Mouse (Mus musculus) embryonic facial prominence, embryonic 14.5 days (tissue): Measurements from ENCODE around the gene Sspo. TPM values are rescaled to one million over a fixed set of nuclear protein-coding genes. Genes with fewer than 3 reads are reported as not detected.

Experiments
- ATAC-seq: fragments of 200-750 bp; cut with Nextera tagmentation; 2 replicates; pipeline ENCODE4 v1.8.0; 2017; ENCODE audit warnings: low read depth, moderate number of reproducible peaks, moderate TSS enrichment
- DNase-seq: peaks from one replicate; pipeline ENCODE4 v3.0.0-alpha.2; 2015; ENCODE audit warnings: low spot score
- H3K27ac ChIP-seq: fragments of 300-500 bp; sonication (generic); replicated peaks from 2 replicates; pipeline ENCODE4 v1.5.1; 2014; ENCODE audit warnings: low read depth, mild to moderate bottlenecking, low read length, moderate library complexity
- H3K27me3 ChIP-seq: fragments of 300-500 bp; sonication (generic); replicated peaks from 2 replicates; pipeline ENCODE4 v1.6.1; 2014; ENCODE audit warnings: low read length; ENCODE audit not compliant: control insufficient read depth, insufficient read depth
- H3K36me3 ChIP-seq: fragments of 300-500 bp; sonication (generic); 2 replicates; pipeline ENCODE4 v1.6.1; 2014; ENCODE audit warnings: low read length, mixed read lengths; ENCODE audit not compliant: control insufficient read depth, insufficient read depth
- H3K4me1 ChIP-seq: fragments of 300-500 bp; sonication (generic); 2 replicates; pipeline ENCODE4 v1.6.1; 2014; ENCODE audit warnings: antibody characterized with exemption, low read length; ENCODE audit not compliant: control insufficient read depth, insufficient read depth
- H3K4me2 ChIP-seq: fragments of 300-500 bp; sonication (generic); 2 replicates; pipeline ENCODE4 v1.6.1; 2014; ENCODE audit warnings: low read depth, mild to moderate bottlenecking, low read length, moderate library complexity, mixed read lengths
- H3K4me3 ChIP-seq: fragments of 300-500 bp; sonication (generic); 2 replicates; pipeline ENCODE4 v1.5.1; 2014; ENCODE audit warnings: low read depth, mild to moderate bottlenecking, low read length
- H3K9ac ChIP-seq: fragments of 300-500 bp; sonication (generic); 2 replicates; pipeline ENCODE4 v1.6.1; 2014; ENCODE audit warnings: low read depth, mild to moderate bottlenecking, low read length, moderate library complexity, mixed read lengths
- H3K9me3 ChIP-seq: fragments of 300-500 bp; sonication (generic); 2 replicates; pipeline ENCODE4 v1.6.1; 2016; ENCODE audit warnings: low read length; ENCODE audit not compliant: control insufficient read depth
- WGBS: fragments of 180-500 bp; shearing (Covaris S2); extraction: QIAGEN DNeasy Blood & Tissue Kit; methylation state at CpG from one replicate; pipeline ENCODE4 v1.1.7; 2014; 5-methylcytosine and 5-hydroxymethylcytosine counted together
- polyA plus RNA-seq: library from polyadenylated mRNA; unstranded; fragments of >200 nt; fragmentation: Nextera tagmentation; extraction: Ambion mirVana; gene quantifications from 2 replicates; pipeline ENCODE4 v1.2.1, GENCODE M21; 2014

Sspo gene
- polyA plus RNA-seq, result 0.29 and 1.1 TPM in 2 replicates

GRCm38 (mm10) chr6:48447929-48448328 is at the start of gene Sspo:
Gene Sspo (plus strand): TSS chr6:48448229.
- ATAC-seq, result no peak
- Histone ChIP-seq H3K4me2 (no peak within 1 kb of the TSS), H3K27me3 (no peaks in the 10 kb centered on the region), H3K9ac (no peak within 1 kb of the TSS), H3K27ac (no peak within 1 kb of the TSS), H3K9me3 (no peaks in the 10 kb centered on the region), H3K36me3 (no peaks in the 10 kb centered on the region), H3K4me3 (no peak within 1 kb of the TSS), H3K4me1 (peaks cover 13% of the 10 kb centered on the region)
- no peak for DNase-seq
- 82% methylated on average over 1 of the region's 1 CpGs for WGBS

GRCm38 (mm10) chr6:48399906-48400305 is 48.1 kb upstream of the Sspo start:
- H3K9me3 ChIP-seq, result no peaks in the 10 kb centered on the region
- H3K9ac ChIP-seq, result no peak overlapping the region
- H3K27me3 ChIP-seq, result no peaks in the 10 kb centered on the region
- ATAC-seq, result no peak
- H3K4me1 ChIP-seq, result peaks cover 9% of the 10 kb centered on the region; the same call in 1 of the 2 replicates
- no peak overlapping the region for H3K4me2 ChIP-seq
- H3K4me3 ChIP-seq, result no peak overlapping the region
- H3K27ac ChIP-seq, result no peak overlapping the region
- peaks cover 17% of the 10 kb centered on the region for H3K36me3 ChIP-seq
- 91% methylated on average over 5 of the region's 5 CpGs for WGBS
- DNase-seq, result no peak

DNA sequence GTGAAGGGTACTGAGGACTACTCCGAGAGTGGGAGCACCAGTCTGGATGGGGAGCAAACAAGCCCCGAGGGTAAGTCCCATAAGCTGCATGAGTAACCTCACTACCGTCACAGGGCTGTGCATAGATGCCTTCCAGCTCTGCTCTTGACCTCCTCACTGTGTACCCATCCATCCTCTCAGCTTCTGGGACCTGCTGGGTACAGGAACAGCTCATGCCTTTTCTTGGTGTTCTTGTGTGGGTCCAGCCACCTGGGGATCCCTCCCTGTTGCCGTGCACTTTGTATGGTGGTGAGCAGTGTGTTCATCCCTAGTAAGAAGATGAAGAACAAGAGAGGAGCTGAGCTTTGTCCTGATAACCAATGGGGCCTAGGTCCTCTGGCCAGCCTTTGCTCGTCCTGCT is 44.0 kb upstream of the Sspo start:
- 94% methylated on average over 5 of the region's 5 CpGs for WGBS
- ATAC-seq, result no peak
- DNase-seq, result no peak
- Histone ChIP-seq H3K4me3 (no peak overlapping the region), H3K27ac (no peak overlapping the region), H3K4me1 (no peaks in the 10 kb centered on the region), H3K27me3 (no peaks in the 10 kb centered on the region), H3K9ac (no peak overlapping the region), H3K4me2 (no peak overlapping the region), H3K9me3 (no peaks in the 10 kb centered on the region), H3K36me3 (peaks cover 57% of the 10 kb centered on the region)

DNA sequence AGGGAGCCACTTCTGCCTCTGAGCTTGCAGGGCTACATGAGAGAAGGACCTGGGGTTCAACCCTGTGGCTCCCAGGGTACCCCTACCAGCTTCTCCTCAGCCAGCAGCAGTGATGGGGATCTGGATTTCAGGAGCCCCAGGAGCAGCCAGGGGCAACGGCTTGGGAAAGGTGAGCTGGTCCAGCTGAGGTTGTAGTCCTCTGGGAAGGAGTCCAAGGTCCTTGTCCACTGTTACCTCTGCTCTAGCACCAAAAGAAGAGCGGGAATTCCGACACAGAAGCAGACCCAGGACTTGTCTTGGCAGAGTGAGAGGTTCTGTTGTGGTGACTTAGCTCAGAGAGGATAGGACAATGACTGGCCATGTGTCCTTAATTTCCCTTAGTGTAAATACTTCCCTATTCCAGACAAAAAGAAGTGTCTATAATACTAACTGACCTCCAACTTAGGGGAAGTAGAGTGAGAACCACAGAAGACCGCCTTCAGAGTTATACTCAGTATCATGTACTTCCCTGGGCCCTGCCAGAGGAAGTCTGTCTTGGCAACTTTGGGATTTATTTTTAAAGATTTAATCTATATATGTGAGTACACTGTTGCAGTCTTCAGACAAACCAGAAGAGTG is 38.2 kb upstream of the Sspo start:
- no peaks in the 10 kb centered on the region for H3K9me3 ChIP-seq
- no peaks in the 10 kb centered on the region for H3K4me1 ChIP-seq
- WGBS, result 90% methylated on average over 4 of the region's 4 CpGs
- ATAC-seq (no peak), DNase-seq (no peak)
- no peaks in the 10 kb centered on the region for H3K27me3 ChIP-seq
- H3K36me3 ChIP-seq, result peaks cover 97% of the 10 kb centered on the region
- H3K27ac ChIP-seq, result no peak overlapping the region
- no peak overlapping the region for H3K9ac ChIP-seq
- no peak overlapping the region for H3K4me2 ChIP-seq
- H3K4me3 ChIP-seq, result no peak overlapping the region

DNA sequence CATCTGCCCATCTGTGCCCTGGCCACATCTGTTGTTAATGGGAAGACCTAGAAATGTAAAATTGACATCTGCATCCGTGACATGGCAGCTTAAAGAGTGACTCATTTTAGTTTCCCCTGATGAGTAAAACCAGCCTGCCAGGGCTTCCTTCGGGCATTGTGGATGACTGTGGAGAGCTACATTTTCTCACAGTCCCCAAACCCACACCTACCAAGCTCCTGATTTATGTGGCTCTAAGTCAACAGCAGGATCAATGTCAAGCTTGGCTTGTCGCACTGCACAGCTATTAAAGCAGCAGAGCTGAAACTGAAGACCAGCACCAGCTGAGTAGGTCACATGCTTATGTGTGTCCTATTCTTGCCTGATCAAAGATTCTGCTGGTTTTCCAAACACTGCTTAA is 37.5 kb upstream of the Sspo start:
- H3K36me3 ChIP-seq, result peaks cover 97% of the 10 kb centered on the region
- no peak overlapping the region for H3K4me3 ChIP-seq
- H3K27me3 ChIP-seq, result no peaks in the 10 kb centered on the region
- H3K9me3 ChIP-seq, result no peaks in the 10 kb centered on the region
- H3K27ac ChIP-seq, result no peak overlapping the region
- ATAC-seq, result no peak
- no peak overlapping the region for H3K4me2 ChIP-seq
- WGBS, result 71% methylated on average over 3 of the region's 3 CpGs
- no peak for DNase-seq
- no peak overlapping the region for H3K9ac ChIP-seq
- H3K4me1 ChIP-seq, result no peaks in the 10 kb centered on the region

- no peak for DNase-seq
- ATAC-seq, result peak; percentile 58
- Histone ChIP-seq H3K27ac (no peak overlapping the region), H3K4me1 (no peaks in the 10 kb centered on the region), H3K4me2 (no peak overlapping the region), H3K4me3 (no peak overlapping the region), H3K36me3 (peaks cover 99% of the 10 kb centered on the region), H3K9ac (no peak overlapping the region), H3K9me3 (no peaks in the 10 kb centered on the region), H3K27me3 (no peaks in the 10 kb centered on the region)
- 89% methylated on average over 6 of the region's 6 CpGs for WGBS
Measured at GRCm38 (mm10) chr6:48411193-48412092, 36.6 kb upstream of the Sspo start.

DNA sequence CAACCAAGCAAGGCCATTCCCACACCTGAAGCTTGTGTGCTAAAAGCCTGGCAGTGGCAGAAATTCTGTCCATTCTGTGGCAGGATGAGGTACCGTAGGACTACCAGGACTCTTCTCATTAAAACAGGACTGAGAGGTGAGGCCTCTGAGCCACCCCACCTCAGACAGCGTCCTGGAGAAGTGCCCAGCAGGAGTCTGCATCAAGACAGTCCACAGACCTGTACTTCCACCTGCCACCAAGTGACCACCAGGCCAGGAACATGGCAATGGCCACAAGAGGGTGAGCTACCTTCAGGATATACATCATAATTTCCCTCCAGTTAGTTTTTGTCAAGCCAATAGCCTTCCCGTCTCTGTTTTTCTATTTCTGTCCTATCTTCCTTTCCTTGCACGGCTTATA is 35.9 kb upstream of the Sspo start:
- Histone ChIP-seq H3K27me3 (no peaks in the 10 kb centered on the region), H3K4me3 (no peak overlapping the region), H3K9me3 (no peaks in the 10 kb centered on the region), H3K9ac (no peak overlapping the region), H3K4me2 (no peak overlapping the region), H3K36me3 (peaks cover 99% of the 10 kb centered on the region), H3K27ac (no peak overlapping the region), H3K4me1 (no peaks in the 10 kb centered on the region)
- ATAC-seq, result no peak
- 89% methylated on average over 4 of the region's 4 CpGs for WGBS
- no peak for DNase-seq

DNA sequence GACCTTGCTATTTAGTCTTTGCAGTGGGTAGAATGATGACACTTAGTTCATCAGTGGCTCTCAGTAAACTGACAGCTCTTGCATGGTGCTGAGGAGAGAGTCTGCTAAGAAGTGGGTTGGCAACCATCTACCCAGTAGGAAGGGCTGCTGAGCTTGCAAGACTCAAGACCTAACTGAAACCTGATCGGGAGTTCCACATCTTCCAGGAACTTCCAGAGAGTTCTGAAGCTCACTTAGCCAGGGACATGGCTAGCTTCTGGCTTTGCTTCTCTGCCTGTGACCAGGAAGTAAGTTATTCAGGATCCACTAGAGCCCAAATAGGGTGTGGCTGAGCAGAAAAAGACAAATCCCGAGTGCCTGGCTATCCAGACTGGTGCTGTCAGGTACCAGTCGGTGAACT is 35.4 kb upstream of the Sspo start:
- H3K4me3 ChIP-seq, result no peak overlapping the region
- no peaks in the 10 kb centered on the region for H3K27me3 ChIP-seq
- no peaks in the 10 kb centered on the region for H3K4me1 ChIP-seq
- WGBS, result 82% methylated on average over 3 of the region's 3 CpGs
- no peak for ATAC-seq
- H3K27ac ChIP-seq, result no peak overlapping the region
- no peaks in the 10 kb centered on the region for H3K9me3 ChIP-seq
- H3K36me3 ChIP-seq, result peaks cover 99% of the 10 kb centered on the region
- no peak overlapping the region for H3K9ac ChIP-seq
- DNase-seq, result no peak
- no peak overlapping the region for H3K4me2 ChIP-seq
